Mouse (Mus musculus) hindbrain, embryonic 16.5 days (tissue): ENCODE data around the gene Fate1. TPM values are rescaled to one million over a fixed set of nuclear protein-coding genes. Genes with fewer than 3 reads are reported as not detected.
A peak's percentile ranks its signal among the peaks of the same experiment; 100 is the strongest.
"Not testable (repeated sequence)": the region's sequence is repeated elsewhere in the genome, so short reads cannot be mapped to it uniquely, and the experiment has no call there.

Experiments used
- ATAC-seq: fragments of 200-750 bp; cut with Nextera tagmentation; 2 replicates; pipeline ENCODE4 v1.8.0; 2017; ENCODE audit warnings: moderate TSS enrichment, moderate library complexity
- H3K27ac ChIP-seq: fragments of 300-500 bp; sonication (generic); 2 replicates; pipeline ENCODE4 v1.5.1; 2014; ENCODE audit warnings: low read depth, mild to moderate bottlenecking, control low read depth, low read length, moderate library complexity
- H3K27me3 ChIP-seq: fragments of 300-500 bp; sonication (generic); replicated peaks from 2 replicates; pipeline ENCODE4 v1.6.1; 2014; ENCODE audit warnings: low read length; ENCODE audit not compliant: control insufficient read depth, insufficient read depth
- H3K36me3 ChIP-seq: fragments of 300-500 bp; sonication (generic); 2 replicates; pipeline ENCODE4 v1.6.1; 2014; ENCODE audit warnings: mild to moderate bottlenecking, low read length, moderate library complexity, mixed read lengths; ENCODE audit not compliant: control insufficient read depth, insufficient read depth
- H3K4me1 ChIP-seq: fragments of 300-500 bp; sonication (generic); 2 replicates; pipeline ENCODE4 v1.6.1; 2014; ENCODE audit warnings: low read depth, low read length; ENCODE audit not compliant: control insufficient read depth, insufficient read depth
- H3K4me2 ChIP-seq: fragments of 300-500 bp; sonication (generic); 2 replicates; pipeline ENCODE4 v1.6.1; 2014; ENCODE audit warnings: mild to moderate bottlenecking, low read length, control low read depth, moderate library complexity
- H3K4me3 ChIP-seq: fragments of 300-500 bp; sonication (generic); 2 replicates; pipeline ENCODE4 v1.5.1; 2014; ENCODE audit warnings: mild to moderate bottlenecking, low read length, control low read depth, moderate library complexity
- H3K9ac ChIP-seq: fragments of 300-500 bp; sonication (generic); 2 replicates; pipeline ENCODE4 v1.6.1; 2014; ENCODE audit warnings: low read depth, mild to moderate bottlenecking, control low read depth, low read length, moderate library complexity
- H3K9me3 ChIP-seq: fragments of 300-500 bp; sonication (generic); 2 replicates; pipeline ENCODE4 v1.6.1; 2014; ENCODE audit warnings: mild to moderate bottlenecking, low read length, moderate library complexity; ENCODE audit not compliant: control insufficient read depth
- WGBS: fragments of 180-500 bp; shearing (Covaris S2); extraction: QIAGEN DNeasy Blood & Tissue Kit; methylation state at CpG from one replicate; pipeline ENCODE4 v1.1.7; 2014; 5-methylcytosine and 5-hydroxymethylcytosine counted together
- polyA plus RNA-seq: library from polyadenylated mRNA; unstranded; fragments of >200 nt; fragmentation: Nextera tagmentation; extraction: Ambion mirVana; gene quantifications from 2 replicates; pipeline ENCODE4 v1.2.1, GENCODE M21; 2015

Gene Fate1
- polyA plus RNA-seq = 0.19 TPM in 1 of 2 replicates, not detected in the other

- Histone ChIP-seq H3K9me3 (no peaks in the 10 kb centered on the region), H3K4me3 (no peak within 1 kb of the TSS), H3K4me2 (no peak within 1 kb of the TSS), H3K4me1 (no peaks in the 10 kb centered on the region), H3K36me3 (peaks cover 2% of the 10 kb centered on the region; the same call in 1 of the 2 replicates), H3K27me3 (no peaks in the 10 kb centered on the region), H3K9ac (no peak within 1 kb of the TSS), H3K27ac (no peak within 1 kb of the TSS)
- no peak for ATAC-seq
- WGBS = 62% methylated on average over 2 of the region's 2 CpGs
Observed at GRCm38 (mm10) chrX:71972686-71973085, at the start of gene Fate1. TSS of gene Fate1 (plus strand) at chrX:71972986.

DNA sequence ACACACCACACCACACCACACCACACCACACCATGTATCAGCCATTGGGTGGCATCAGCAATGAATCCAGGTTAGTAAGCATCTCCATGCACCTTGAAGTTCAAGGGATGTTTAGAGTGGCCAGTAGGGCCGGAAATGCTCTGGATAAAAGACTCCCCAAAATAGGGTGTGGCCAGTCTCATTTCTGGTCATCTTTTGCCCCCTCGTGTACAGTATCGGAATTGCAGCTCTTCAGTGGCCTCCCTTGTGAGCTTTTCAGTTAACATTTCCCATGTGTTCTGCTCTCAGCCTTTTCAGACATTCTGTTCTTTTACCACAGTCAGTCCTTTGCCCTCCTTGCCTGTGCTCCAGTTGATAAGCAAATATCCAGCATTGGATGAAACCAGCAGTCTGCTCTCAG, 26.2 kb upstream of the Fate1 start:
- H3K27me3 ChIP-seq = no peaks in the 10 kb centered on the region
- H3K36me3 ChIP-seq = no peaks in the 10 kb centered on the region
- 23% methylated on average over 3 of the region's 3 CpGs for WGBS
- no peak for ATAC-seq
- H3K4me1 ChIP-seq = no peaks in the 10 kb centered on the region
- H3K9me3 ChIP-seq = no peaks in the 10 kb centered on the region
- H3K4me3 ChIP-seq = no peak overlapping the region
- no peak overlapping the region for H3K27ac ChIP-seq
- H3K4me2 ChIP-seq = no peak overlapping the region
- no peak overlapping the region for H3K9ac ChIP-seq

- ATAC-seq = no peak
- Histone ChIP-seq H3K9ac (no peak overlapping the region), H3K9me3 (no peaks in the 10 kb centered on the region), H3K4me3 (no peak overlapping the region), H3K27ac (no peak overlapping the region), H3K36me3 (no peaks in the 10 kb centered on the region), H3K4me1 (no peaks in the 10 kb centered on the region), H3K27me3 (no peaks in the 10 kb centered on the region), H3K4me2 (no peak overlapping the region)
Observed at GRCm38 (mm10) chrX:71958366-71958765, 14.4 kb upstream of the Fate1 start.

- Histone ChIP-seq H3K9ac (peak within 1 kb of the TSS; percentile 74), H3K4me2 (peak within 1 kb of the TSS; percentile 67), H3K27me3 (no peaks in the 10 kb centered on the region), H3K36me3 (no peaks in the 10 kb centered on the region; the same call in 1 of the 2 replicates), H3K4me3 (peak within 1 kb of the TSS; percentile 58), H3K9me3 (no peaks in the 10 kb centered on the region), H3K4me1 (peaks cover 2% of the 10 kb centered on the region; the same call in 1 of the 2 replicates), H3K27ac (peak within 1 kb of the TSS; percentile 73)
- WGBS = 23% methylated on average over 44 of the region's 72 CpGs
- peak; percentile 91 for ATAC-seq
Observed at GRCm38 (mm10) chrX:71962073-71963051, 10.4 kb upstream of the Fate1 start, which contains the start of gene Prrg3. TSS of gene Prrg3 (plus strand) at chrX:71962624.

- peak; percentile 62; the same call in 1 of the 2 replicates for ATAC-seq
- Histone ChIP-seq H3K4me2 (peak overlapping the region; percentile 67), H3K27ac (peak overlapping the region; percentile 73), H3K9me3 (no peaks in the 10 kb centered on the region), H3K36me3 (peaks cover 2% of the 10 kb centered on the region), H3K9ac (peak overlapping the region; percentile 74), H3K4me3 (peak overlapping the region; percentile 58), H3K27me3 (no peaks in the 10 kb centered on the region), H3K4me1 (peaks cover 2% of the 10 kb centered on the region; the same call in 1 of the 2 replicates)
- 28% methylated on average over 9 of the region's 9 CpGs for WGBS
Observed at GRCm38 (mm10) chrX:71963275-71963912, 9.4 kb upstream of the Fate1 start.

- no peaks in the 10 kb centered on the region for H3K27me3 ChIP-seq
- H3K4me3 ChIP-seq = no peak overlapping the region
- peaks cover 2% of the 10 kb centered on the region for H3K36me3 ChIP-seq
- H3K9ac ChIP-seq = no peak overlapping the region
- no peak for ATAC-seq
- H3K4me1 ChIP-seq = peaks cover 2% of the 10 kb centered on the region; the same call in 1 of the 2 replicates
- no peaks in the 10 kb centered on the region for H3K9me3 ChIP-seq
- no peak overlapping the region for H3K4me2 ChIP-seq
- H3K27ac ChIP-seq = no peak overlapping the region
- 75% methylated on average over 1 of the region's 1 CpGs for WGBS
Observed at GRCm38 (mm10) chrX:71968216-71968615, 4.6 kb upstream of the Fate1 start.

DNA sequence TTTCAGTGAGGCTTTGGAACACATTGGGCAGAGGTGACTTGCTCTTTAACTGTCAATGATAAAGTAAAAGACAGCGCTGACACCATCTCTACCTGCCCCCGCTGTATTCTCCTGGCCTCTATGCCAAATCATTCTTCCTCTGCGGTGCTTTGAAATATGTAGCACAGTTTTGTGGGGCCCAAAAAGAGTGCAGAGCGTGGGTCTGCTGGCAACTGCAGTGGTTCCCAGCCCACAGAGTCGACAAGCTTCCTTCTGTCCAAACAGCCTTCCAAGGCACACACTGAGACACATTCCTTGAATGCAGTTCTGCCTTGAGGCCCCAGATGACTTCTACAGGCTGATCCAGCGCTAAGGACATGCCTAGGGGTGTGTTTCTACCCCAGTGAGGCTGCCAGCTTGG, 4.0 kb upstream of the Fate1 start:
- 82% methylated on average over 6 of the region's 6 CpGs for WGBS
- Histone ChIP-seq H3K9me3 (no peaks in the 10 kb centered on the region), H3K4me1 (no peaks in the 10 kb centered on the region), H3K27ac (no peak overlapping the region), H3K36me3 (peaks cover 2% of the 10 kb centered on the region), H3K27me3 (no peaks in the 10 kb centered on the region), H3K4me3 (no peak overlapping the region), H3K9ac (no peak overlapping the region), H3K4me2 (no peak overlapping the region)
- ATAC-seq = no peak

DNA sequence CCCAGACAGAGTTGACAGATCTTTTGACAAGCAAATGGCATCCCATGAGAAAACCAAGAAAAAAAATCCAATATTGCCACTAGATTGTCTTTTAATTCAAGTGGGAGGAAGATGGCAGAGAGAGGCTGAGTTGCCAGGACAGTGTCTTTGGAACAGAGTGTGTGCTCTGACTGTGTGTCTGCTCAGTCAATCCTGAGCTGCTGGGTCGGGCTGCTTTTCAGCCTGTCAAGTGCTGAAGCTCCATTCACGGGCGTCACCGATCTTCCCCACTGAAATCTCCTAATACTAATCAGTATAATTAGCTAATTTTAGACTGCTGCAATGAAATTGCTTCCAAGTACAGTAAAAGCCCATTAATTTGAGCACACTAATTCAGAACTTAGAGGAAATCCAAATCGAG, 1.5 kb upstream of the Fate1 start:
- no peak overlapping the region for H3K4me3 ChIP-seq
- H3K27ac ChIP-seq = no peak overlapping the region
- WGBS = 60% methylated on average over 5 of the region's 5 CpGs
- ATAC-seq = no peak
- no peak overlapping the region for H3K9ac ChIP-seq
- no peaks in the 10 kb centered on the region for H3K9me3 ChIP-seq
- H3K36me3 ChIP-seq = peaks cover 2% of the 10 kb centered on the region; the same call in 1 of the 2 replicates
- no peak overlapping the region for H3K4me2 ChIP-seq
- no peaks in the 10 kb centered on the region for H3K4me1 ChIP-seq
- no peaks in the 10 kb centered on the region for H3K27me3 ChIP-seq

DNA sequence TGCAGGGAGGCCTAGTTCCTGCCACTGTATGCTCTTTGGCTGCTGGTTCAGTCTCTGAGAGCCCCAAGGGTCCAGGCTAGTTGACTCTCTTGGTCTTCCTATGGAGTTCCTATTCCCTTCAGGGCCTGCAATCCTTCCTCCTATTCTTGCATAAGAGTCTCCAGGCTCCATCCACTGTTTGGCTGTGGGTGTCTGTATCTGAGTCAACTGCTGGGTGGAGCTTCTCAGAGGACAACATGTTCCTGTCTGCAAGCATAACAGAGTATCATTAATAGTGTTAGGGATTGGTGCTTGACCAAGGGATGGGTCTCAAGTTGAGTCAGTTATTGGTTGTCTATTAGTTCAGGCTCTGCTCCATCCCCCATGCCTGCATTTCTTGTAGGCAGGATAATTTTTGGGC, 4.9 kb downstream of the Fate1 start:
- not testable (repeated sequence) for H3K4me1 ChIP-seq, H3K36me3 ChIP-seq, H3K4me2 ChIP-seq, H3K27ac ChIP-seq, ATAC-seq, H3K9me3 ChIP-seq, H3K27me3 ChIP-seq, H3K9ac ChIP-seq, H3K4me3 ChIP-seq
